Mouse (Mus musculus): Measurements from ENCODE around the gene Entpd1. TPM values are rescaled to one million over a fixed set of nuclear protein-coding genes. Genes with fewer than 3 reads are reported as not detected.

Gene Entpd1
- total and polyA plus RNA-seq, 3 experiments = not detected

GRCm38 (mm10) chr19:40575438-40575837, 36.7 kb upstream of the Entpd1 start:
- Histone ChIP-seq H3K27me3 (ENCODE audit: control insufficient read depth in 1 of 2, insufficient read depth in 2 of 2, low read length in 2 of 2) (no peaks in the 10 kb centered on the region), H3K36me3 (ENCODE audit: control insufficient read depth in 1 of 2, insufficient read depth in 2 of 2, low read length in 2 of 2) (peaks cover 7 to 36% of the 10 kb centered on the region in 2 experiments), H3K4me3 (ENCODE audit: control insufficient read depth in 1 of 2, insufficient read depth in 1 of 2, low read depth in 2 of 2, low read length in 2 of 2) (no peak overlapping the region), H3K9me3 (replicated peaks; ENCODE audit: insufficient read depth, low read length) (no peaks in the 10 kb centered on the region), H3K27ac (ENCODE audit: control insufficient read depth, low read depth, low read length) (no peak overlapping the region), H3K9ac (ENCODE audit: control insufficient read depth, low read depth, low read length, poor library complexity, severe bottlenecking) (no peak overlapping the region), H3K79me2 (ENCODE audit: control insufficient read depth, insufficient read depth, low read length, poor library complexity) (no peaks in the 10 kb centered on the region), H3K4me1 (ENCODE audit: control insufficient read depth in 1 of 2, insufficient read depth in 2 of 2, low read length in 2 of 2) (peaks cover 0 to 4% of the 10 kb centered on the region in 2 experiments; a peak in 1 of 4 replicates)
- DNase-seq (ENCODE audit: low read depth, low spot score) = no peak
- TF ChIP-seq GATA1 (IDR thresholded peaks at IDR 0.05; ENCODE audit: low read depth, low read length) = peak; percentile 49; the same call in 1 of the 2 replicates
- no peak for TF ChIP-seq UBTF (IDR thresholded peaks at IDR 0.05; ENCODE audit: borderline replicate concordance, insufficient read depth, low read depth, low read length)
- 0 out of 2 replicates have a peak, but pooled peaks have one; percentile 19 for TF ChIP-seq MYC (IDR thresholded peaks at IDR 0.05; ENCODE audit: low read depth, low read length)

DNA sequence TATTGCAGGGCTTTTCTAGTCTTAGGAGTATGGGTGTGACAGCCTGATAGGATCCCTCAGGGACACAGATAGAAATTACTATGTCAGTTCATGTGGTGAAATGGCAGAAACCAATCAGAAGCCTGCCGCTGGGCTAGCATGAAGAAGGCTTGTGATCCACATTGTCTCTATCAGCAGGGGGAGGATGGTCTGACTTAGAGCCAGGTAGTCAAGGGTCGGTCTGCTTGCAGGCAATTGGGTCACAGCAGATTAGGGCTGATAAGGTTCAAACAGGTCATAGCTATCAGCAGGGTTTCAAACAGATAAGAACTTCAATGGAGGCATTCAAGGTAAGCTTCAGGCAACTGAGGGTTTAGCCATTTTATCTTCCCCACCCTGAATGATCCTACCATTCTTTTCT, 31.3 kb upstream of the Entpd1 start:
- no peak for DNase-seq (ENCODE audit: low read depth, low spot score)
- TF ChIP-seq GATA1 (IDR thresholded peaks at IDR 0.05; ENCODE audit: low read depth, low read length) (0 out of 2 replicates have a peak, but pooled peaks have one; percentile 16), ETS1 (IDR thresholded peaks at IDR 0.05; ENCODE audit: low read depth, low read length) (no peak)
- H3K36me3 ChIP-seq (ENCODE audit: control insufficient read depth in 1 of 2, insufficient read depth in 2 of 2, low read length in 2 of 2) = peaks cover 6 to 24% of the 10 kb centered on the region in 2 experiments

GRCm38 (mm10) chr19:40581662-40582061, 30.5 kb upstream of the Entpd1 start:
- Histone ChIP-seq H3K27ac (ENCODE audit: control insufficient read depth, low read depth, low read length) (no peak overlapping the region), H3K4me3 (ENCODE audit: control insufficient read depth in 1 of 2, insufficient read depth in 1 of 2, low read depth in 2 of 2, low read length in 2 of 2) (no peak overlapping the region), H3K79me2 (ENCODE audit: control insufficient read depth, insufficient read depth, low read length, poor library complexity) (peaks cover 12% of the 10 kb centered on the region), H3K27me3 (ENCODE audit: control insufficient read depth in 1 of 2, insufficient read depth in 2 of 2, low read length in 2 of 2) (no peaks in the 10 kb centered on the region), H3K9me3 (replicated peaks; ENCODE audit: insufficient read depth, low read length) (no peaks in the 10 kb centered on the region), H3K9ac (ENCODE audit: control insufficient read depth, low read depth, low read length, poor library complexity, severe bottlenecking) (no peak overlapping the region), H3K4me1 (ENCODE audit: control insufficient read depth in 1 of 2, insufficient read depth in 2 of 2, low read length in 2 of 2) (peaks cover 0 to 7% of the 10 kb centered on the region in 2 experiments; a peak in 2 of 4 replicates), H3K36me3 (ENCODE audit: control insufficient read depth in 1 of 2, insufficient read depth in 2 of 2, low read length in 2 of 2) (peaks cover 9 to 16% of the 10 kb centered on the region in 2 experiments)
- no peak for DNase-seq (ENCODE audit: low read depth, low spot score)
- TF ChIP-seq ZC3H11A (IDR thresholded peaks at IDR 0.05; ENCODE audit: low read depth, low read length) = no peak
- no peak for TF ChIP-seq RAD21 (IDR thresholded peaks at IDR 0.05; ENCODE audit: low read depth, low read length)
- TF ChIP-seq GATA1 (IDR thresholded peaks at IDR 0.05; ENCODE audit: low read depth, low read length) = no peak
- no peak for TF ChIP-seq CHD2 (IDR thresholded peaks at IDR 0.05; ENCODE audit: low read length)
- TF ChIP-seq MXI1 (IDR thresholded peaks at IDR 0.05; ENCODE audit: low read depth, low read length) = no peak
- no peak for TF ChIP-seq MYB (IDR thresholded peaks at IDR 0.05; ENCODE audit: low read depth, low read length)
- TF ChIP-seq MAX (IDR thresholded peaks at IDR 0.05; ENCODE audit: low read length) = no peak
- TF ChIP-seq POLR2AphosphoS5 (IDR thresholded peaks at IDR 0.05; ENCODE audit: borderline replicate concordance, low read depth, low read length) = no peak
- TF ChIP-seq UBTF (IDR thresholded peaks at IDR 0.05; ENCODE audit: borderline replicate concordance, insufficient read depth, low read depth, low read length) = no peak
- TF ChIP-seq ZKSCAN1 (IDR thresholded peaks at IDR 0.05; ENCODE audit: low read depth, low read length) = no peak
- no peak for TF ChIP-seq RCOR1 (IDR thresholded peaks at IDR 0.05; ENCODE audit: low read depth, low read length)
- TF ChIP-seq SMC3 (IDR thresholded peaks at IDR 0.05; ENCODE audit: low read depth, low read length) = no peak
- no peak for TF ChIP-seq ELF1 (IDR thresholded peaks at IDR 0.05; ENCODE audit: low read depth, low read length)
- no peak for TF ChIP-seq SIN3A (IDR thresholded peaks at IDR 0.05; ENCODE audit: low read length)
- no peak for TF ChIP-seq NELFE (IDR thresholded peaks at IDR 0.05; ENCODE audit: low read depth, low read length)
- TF ChIP-seq USF1 (IDR thresholded peaks at IDR 0.05; ENCODE audit: low read depth, low read length) = no peak
- TF ChIP-seq CTCF (IDR thresholded peaks at IDR 0.05 in 2 of 3, conservative IDR thresholded peaks at IDR 0.05 in 1 of 3; ENCODE audit: control insufficient read depth in 1 of 3, insufficient read depth in 1 of 3, low read depth in 2 of 3, low read length in 3 of 3, poor library complexity in 1 of 3, severe bottlenecking in 1 of 3) = no peak
- TF ChIP-seq CHD1 (IDR thresholded peaks at IDR 0.05; ENCODE audit: low read depth, low read length) = no peak
- TF ChIP-seq NRF1 (IDR thresholded peaks at IDR 0.05; ENCODE audit: insufficient read depth, low read depth, low read length, poor library complexity, severe bottlenecking) = no peak

More for the DNA sequence above, 31.3 kb upstream of the Entpd1 start:
- Histone ChIP-seq H3K9me3 (replicated peaks; ENCODE audit: insufficient read depth, low read length) (no peaks in the 10 kb centered on the region), H3K79me2 (ENCODE audit: control insufficient read depth, insufficient read depth, low read length, poor library complexity) (peaks cover 5% of the 10 kb centered on the region; the same call in 1 of the 2 replicates), H3K27me3 (ENCODE audit: control insufficient read depth in 1 of 2, insufficient read depth in 2 of 2, low read length in 2 of 2) (no peaks in the 10 kb centered on the region), H3K4me1 (ENCODE audit: control insufficient read depth in 1 of 2, insufficient read depth in 2 of 2, low read length in 2 of 2) (peaks cover 0 to 4% of the 10 kb centered on the region in 2 experiments; a peak in 1 of 4 replicates), H3K27ac (ENCODE audit: control insufficient read depth, low read depth, low read length) (no peak overlapping the region), H3K4me3 (ENCODE audit: control insufficient read depth in 1 of 2, insufficient read depth in 1 of 2, low read depth in 2 of 2, low read length in 2 of 2) (no peak overlapping the region), H3K9ac (ENCODE audit: control insufficient read depth, low read depth, low read length, poor library complexity, severe bottlenecking) (no peak overlapping the region)
